Mouse (Mus musculus) left cerebral cortex, adult 18-20 months (tissue): ENCODE measurements around the gene Eif4e3. TPM values are rescaled to one million over a fixed set of nuclear protein-coding genes. Genes with fewer than 3 reads are reported as not detected.
A peak's percentile ranks its signal among the peaks of the same experiment; 100 is the strongest.

Source experiments
- DNase-seq, 2 experiments: peaks; one replicate each; pipeline ENCODE4 v3.0.0; 2021 to 2022; ENCODE audit warnings: low spot score in 2 of 2, mixed read lengths in 1 of 2
- total RNA-seq, 2 experiments: library from RNA; stranded (reverse); gene quantifications; 2 replicates each; pipeline ENCODE4 v1.2.3; 2021

The Eif4e3 gene
- total RNA-seq, 2 experiments from 2014 or later: 19.4 to 20.0 TPM

GRCm38 (mm10) chr6:99625306-99625705 lies 41.3 kb downstream of the Eif4e3 start:
- DNase-seq: no peak

- no peak for DNase-seq
Observed at GRCm38 (mm10) chr6:99624542-99624941, 42.0 kb downstream of the Eif4e3 start.

- DNase-seq: peak in 1 of 2 experiments; percentile 54
Observed at GRCm38 (mm10) chr6:99623641-99624040, 42.9 kb downstream of the Eif4e3 start.

GRCm38 (mm10) chr6:99621167-99621566 lies 45.4 kb downstream of the Eif4e3 start:
- DNase-seq: no peak

GRCm38 (mm10) chr6:99620471-99620870 lies 46.1 kb downstream of the Eif4e3 start:
- no peak for DNase-seq

GRCm38 (mm10) chr6:99619964-99620363 lies 46.6 kb downstream of the Eif4e3 start:
- no peak for DNase-seq

- DNase-seq: no peak
Observed at GRCm38 (mm10) chr6:99619466-99619865, 47.1 kb downstream of the Eif4e3 start.

- no peak for DNase-seq
Observed at GRCm38 (mm10) chr6:99617867-99618266, 48.7 kb downstream of the Eif4e3 start.

GRCm38 (mm10) chr6:99617415-99617814 lies 49.2 kb downstream of the Eif4e3 start:
- no peak for DNase-seq

GRCm38 (mm10) chr6:99615272-99615751 lies 51.3 kb downstream of the Eif4e3 start:
- DNase-seq: no peak

GRCm38 (mm10) chr6:99614566-99615271 lies 51.9 kb downstream of the Eif4e3 start:
- DNase-seq: no peak

- no peak for DNase-seq
Observed at GRCm38 (mm10) chr6:99611866-99612265, 54.7 kb downstream of the Eif4e3 start.

GRCm38 (mm10) chr6:99610454-99611427 lies 55.8 kb downstream of the Eif4e3 start:
- DNase-seq: no peak

- no peak for DNase-seq
Observed at GRCm38 (mm10) chr6:99606079-99606478, 60.5 kb downstream of the Eif4e3 start.

GRCm38 (mm10) chr6:99604758-99605157 lies 61.8 kb downstream of the Eif4e3 start:
- DNase-seq: no peak

GRCm38 (mm10) chr6:99602434-99602833 lies 64.1 kb downstream of the Eif4e3 start:
- DNase-seq: no peak

GRCm38 (mm10) chr6:99600886-99601285 lies 65.7 kb downstream of the Eif4e3 start:
- DNase-seq: no peak

GRCm38 (mm10) chr6:99600168-99600793 lies 66.3 kb downstream of the Eif4e3 start:
- DNase-seq: peak; percentile 49 to 55

- DNase-seq: no peak
Observed at GRCm38 (mm10) chr6:99599651-99600050, 66.9 kb downstream of the Eif4e3 start.

GRCm38 (mm10) chr6:99599229-99599628 lies 67.3 kb downstream of the Eif4e3 start:
- no peak for DNase-seq

- no peak for DNase-seq
Observed at GRCm38 (mm10) chr6:99577040-99577439, 89.5 kb downstream of the Eif4e3 start.
